ENCODE assay signal across 11 mouse cellular contexts in genomic region chr13:24942512-24943282, GRCm38 (mm10). TPM values are rescaled to one million over a fixed set of nuclear protein-coding genes. Genes with fewer than 3 reads are reported as not detected.
DNase-seq lines count a peak whose midpoint lies in the region; TF ChIP-seq lines count a peak whose summit lies in the region.
"Had no signal": no experiment of that assay in that cellular context is flagged by ENCODE, and none has a peak within 500 bp of the region (broad histone marks: within the 10 kb centered on the region; RNA-seq: fewer than 3 reads in every experiment).

TSS of gene Gpld1 (plus strand) at chr13:24943152.

- H3K4me1 ChIP-seq in kidney, adult 2 months (ENCODE audit: control insufficient read depth, insufficient read depth, low read length): peaks cover 5% of the 10 kb centered on the region; the same call in 1 of the 2 replicates
- H3K4me1 ChIP-seq: intestine, embryonic 15.5 days had no signal

- no peak within 1 kb of the TSS for H3K4me3 ChIP-seq in kidney, adult 2 months (ENCODE audit: insufficient read depth, low read depth, low read length)
- H3K4me3 ChIP-seq: intestine, embryonic 15.5 days; stomach, embryonic 15.5 days had no signal

- DNase-seq in kidney, adult 2 months: peak; percentile 27
- DNase-seq in kidney, adult 8-10 months: no peak
- DNase-seq in ES-CJ7 (ENCODE audit: low read depth, low spot score): peak; percentile 20
- DNase-seq in brain, adult 2 months (ENCODE audit: low read depth, low spot score): peak; percentile 59
- peak; percentile 44 for DNase-seq in layer of hippocampus, adult 9-11 months
- no peak for DNase-seq in thymus, postnatal 0 days (ENCODE audit: low spot score)
- no peak for DNase-seq in spleen, postnatal 14 days (ENCODE audit: low spot score in 2 of 2)
- DNase-seq: gastrocnemius, postnatal 10 days had no signal

- no peak within 1 kb of the TSS for H3K27ac ChIP-seq in kidney, adult 2 months (ENCODE audit: insufficient read depth, low read depth, low read length)
- H3K27ac ChIP-seq: intestine, embryonic 15.5 days; stomach, embryonic 15.5 days had no signal

- no peak for TF ChIP-seq CTCF in kidney, adult 2 months (conservative IDR thresholded peaks at IDR 0.05; ENCODE audit: insufficient read depth, insufficient read length, low read depth, low read length)

- 67% methylated on average over 17 of the region's 17 CpGs for WGBS in kidney, adult 2 months

- H3K36me3 ChIP-seq in kidney, adult 2 months (ENCODE audit: control insufficient read depth, insufficient read depth, low read length): no peaks in the 10 kb centered on the region
- H3K36me3 ChIP-seq: intestine, embryonic 15.5 days; stomach, embryonic 15.5 days had no signal

- H3K27me3 ChIP-seq in kidney, adult 2 months (replicated peaks; ENCODE audit: control insufficient read depth, insufficient read depth, low read length): no peaks in the 10 kb centered on the region
- H3K27me3 ChIP-seq: intestine, embryonic 15.5 days; Patski; stomach, embryonic 15.5 days had no signal

- no peak for TF ChIP-seq POLR2A in kidney, adult 2 months (IDR thresholded peaks at IDR 0.05; ENCODE audit: low read depth, low read length)

RNA-seq across cellular contexts. Expression of gene Gpld1, which starts in this region (rescaled TPM):
- polyA plus RNA-seq in kidney, adult 2 months (2012; rRNA removed): 1.3 and 1.7 TPM in 2 replicates
- 0.47 and 0.54 TPM in 2 replicates for polyA plus RNA-seq in thymus, postnatal 0 days (2015; fragmentation: Nextera tagmentation; extraction: Ambion mirVana)

Comparison
In these comparisons a context has a peak if more than half of its experiments do, and no peak if none do; other contexts are left out.
1. DNase-seq: peak in kidney, adult 2 months (single experiment), ES-CJ7 (single experiment), brain, adult 2 months (single experiment) and layer of hippocampus, adult 9-11 months (single experiment); none in kidney, adult 8-10 months (0 of 2), thymus, postnatal 0 days (single experiment) and spleen, postnatal 14 days (0 of 2).